Mouse (Mus musculus): ENCODE measurements around the gene Zfr2. TPM values are rescaled to one million over a fixed set of nuclear protein-coding genes. Genes with fewer than 3 reads are reported as not detected.

Gene Zfr2
- polyA plus RNA-seq, 1 experiment from 2014 or later, result 21.6 TPM

DNA sequence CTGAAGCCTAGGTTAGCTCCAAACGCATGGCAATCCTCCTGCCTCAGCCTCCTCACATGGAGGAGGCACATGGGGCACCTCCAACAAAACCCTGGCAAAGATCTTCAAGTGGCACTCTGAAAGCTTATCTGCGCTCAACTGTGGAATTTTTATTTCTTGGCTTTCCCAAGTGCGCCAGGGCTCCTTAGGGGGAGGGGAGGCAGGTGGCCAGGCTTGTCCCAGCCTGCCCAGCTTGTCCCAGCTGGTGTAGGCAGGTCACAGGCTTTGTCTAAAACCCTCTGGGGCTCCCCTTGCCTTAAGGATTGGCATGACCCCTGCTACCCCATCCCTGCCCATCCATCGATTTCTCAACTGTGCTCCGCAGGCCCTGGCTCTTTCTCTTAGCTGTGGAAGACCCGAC, 51.2 kb downstream of the Zfr2 start:
- Histone ChIP-seq H3K36me3 (no peaks in the 10 kb centered on the region), H3K4me1 (replicated peaks) (peaks cover 16% of the 10 kb centered on the region), H3K9ac (no peak overlapping the region), H3K4me2 (no peak overlapping the region), H3K4me3 (no peak overlapping the region), H3K27ac (no peak overlapping the region), H3K27me3 (peaks cover 76% of the 10 kb centered on the region), H3K9me3 (no peaks in the 10 kb centered on the region)
- no peak for ATAC-seq (ENCODE audit: low FRiP score)
- WGBS, result 46% methylated on average over 6 of the region's 6 CpGs

DNA sequence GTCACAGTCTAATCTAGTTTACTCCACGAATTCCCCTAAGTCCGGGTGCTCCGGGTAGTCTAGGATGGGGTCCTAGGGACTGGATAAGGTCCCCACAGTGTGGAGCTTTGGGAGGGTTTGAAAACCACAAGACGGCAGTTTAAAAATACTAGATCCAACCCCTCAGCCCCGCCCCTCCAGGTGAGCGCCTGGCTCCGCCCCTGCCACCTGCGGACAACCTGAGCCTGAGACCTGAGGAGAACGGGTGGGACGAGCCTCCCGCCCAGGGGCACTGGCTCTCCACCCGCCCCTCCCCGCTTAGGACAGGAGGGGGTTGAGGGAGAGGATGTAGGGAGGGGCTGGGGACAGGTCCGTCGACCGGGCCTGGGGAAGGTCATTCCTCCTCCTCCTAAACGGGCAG, 51.8 kb downstream of the Zfr2 start:
- peaks cover 16% of the 10 kb centered on the region for H3K4me1 ChIP-seq (replicated peaks)
- peak overlapping the region; percentile 46 for H3K4me3 ChIP-seq
- no peak for ATAC-seq (ENCODE audit: low FRiP score)
- peak overlapping the region; percentile 72; the same call in 1 of the 2 replicates for H3K4me2 ChIP-seq
- WGBS, result 11% methylated on average over 17 of the region's 17 CpGs
- H3K9ac ChIP-seq, result no peak overlapping the region
- peaks cover 76% of the 10 kb centered on the region for H3K27me3 ChIP-seq
- no peaks in the 10 kb centered on the region for H3K9me3 ChIP-seq
- no peaks in the 10 kb centered on the region for H3K36me3 ChIP-seq
- H3K27ac ChIP-seq, result no peak overlapping the region

DNA sequence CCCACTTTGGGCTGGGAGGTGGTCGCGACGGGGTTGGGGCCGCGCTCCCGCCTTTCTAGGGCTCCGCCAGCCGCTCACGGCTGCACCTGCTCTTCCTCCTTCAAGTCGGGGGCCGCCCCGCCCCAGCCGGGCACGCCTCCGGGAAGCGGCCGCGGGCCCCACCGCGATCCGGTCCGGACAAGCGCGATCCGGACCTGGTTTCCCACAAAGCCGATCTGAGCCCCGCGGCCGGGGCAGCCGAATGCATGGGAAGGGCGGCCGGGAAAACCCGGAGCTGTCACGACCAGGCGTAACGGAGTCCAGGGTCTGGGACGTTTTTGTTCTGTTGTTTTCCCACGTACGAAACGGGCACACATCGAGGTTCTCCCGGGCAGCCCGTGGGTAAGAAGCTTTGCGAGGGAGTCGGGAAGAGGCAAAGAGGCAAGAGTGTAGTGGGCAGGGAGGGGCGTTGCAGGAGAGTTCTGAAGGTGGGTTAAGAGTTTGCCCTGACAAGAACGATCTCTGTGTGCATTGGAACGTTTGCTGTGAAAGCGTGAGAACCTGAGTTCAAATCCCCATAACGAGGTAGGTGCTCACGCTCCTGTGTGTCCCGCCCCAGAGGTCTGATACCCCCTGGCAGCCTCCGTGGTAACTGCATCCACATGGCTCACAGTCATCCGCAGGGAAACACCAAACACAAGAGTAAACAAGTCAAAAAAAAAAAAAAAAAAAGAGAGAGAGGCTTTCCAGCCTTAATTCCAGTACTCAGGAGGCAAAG, 52.9 kb downstream of the Zfr2 start:
- Histone ChIP-seq H3K9me3 (no peaks in the 10 kb centered on the region), H3K9ac (peak overlapping the region; percentile 72), H3K27ac (no peak overlapping the region), H3K36me3 (no peaks in the 10 kb centered on the region), H3K4me1 (replicated peaks) (peaks cover 22% of the 10 kb centered on the region), H3K4me3 (peak overlapping the region; percentile 46), H3K27me3 (peaks cover 76% of the 10 kb centered on the region), H3K4me2 (peak overlapping the region; percentile 72)
- ATAC-seq (ENCODE audit: low FRiP score), result peak; percentile 60
- WGBS, result 3% methylated on average over 47 of the region's 54 CpGs

DNA sequence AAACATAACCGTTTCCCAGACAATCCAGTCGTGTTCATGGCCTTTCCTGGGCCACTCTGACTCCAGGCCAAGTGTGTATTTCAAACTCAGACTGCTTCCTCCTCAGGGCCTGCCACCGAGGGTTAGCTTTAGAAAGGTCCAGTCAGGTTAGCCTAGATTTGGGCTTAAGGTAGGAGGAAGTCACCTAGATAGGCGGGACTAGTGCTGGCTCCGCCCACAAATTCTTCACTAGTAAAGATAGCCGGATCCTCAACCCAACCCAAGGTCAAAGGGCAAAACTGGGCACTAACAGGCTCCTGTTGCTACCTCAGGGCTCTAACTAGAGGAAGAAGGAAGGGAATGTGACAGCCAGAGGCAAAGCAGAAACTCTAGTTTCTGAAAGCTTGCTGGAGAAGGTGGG, 53.6 kb downstream of the Zfr2 start:
- H3K4me1 ChIP-seq (replicated peaks), result peaks cover 27% of the 10 kb centered on the region
- no peaks in the 10 kb centered on the region for H3K9me3 ChIP-seq
- no peaks in the 10 kb centered on the region for H3K36me3 ChIP-seq
- 44% methylated on average over 6 of the region's 6 CpGs for WGBS
- no peak overlapping the region for H3K4me3 ChIP-seq
- H3K27me3 ChIP-seq, result peaks cover 76% of the 10 kb centered on the region
- no peak overlapping the region for H3K9ac ChIP-seq
- H3K4me2 ChIP-seq, result no peak overlapping the region
- no peak overlapping the region for H3K27ac ChIP-seq
- no peak for ATAC-seq (ENCODE audit: low FRiP score)

DNA sequence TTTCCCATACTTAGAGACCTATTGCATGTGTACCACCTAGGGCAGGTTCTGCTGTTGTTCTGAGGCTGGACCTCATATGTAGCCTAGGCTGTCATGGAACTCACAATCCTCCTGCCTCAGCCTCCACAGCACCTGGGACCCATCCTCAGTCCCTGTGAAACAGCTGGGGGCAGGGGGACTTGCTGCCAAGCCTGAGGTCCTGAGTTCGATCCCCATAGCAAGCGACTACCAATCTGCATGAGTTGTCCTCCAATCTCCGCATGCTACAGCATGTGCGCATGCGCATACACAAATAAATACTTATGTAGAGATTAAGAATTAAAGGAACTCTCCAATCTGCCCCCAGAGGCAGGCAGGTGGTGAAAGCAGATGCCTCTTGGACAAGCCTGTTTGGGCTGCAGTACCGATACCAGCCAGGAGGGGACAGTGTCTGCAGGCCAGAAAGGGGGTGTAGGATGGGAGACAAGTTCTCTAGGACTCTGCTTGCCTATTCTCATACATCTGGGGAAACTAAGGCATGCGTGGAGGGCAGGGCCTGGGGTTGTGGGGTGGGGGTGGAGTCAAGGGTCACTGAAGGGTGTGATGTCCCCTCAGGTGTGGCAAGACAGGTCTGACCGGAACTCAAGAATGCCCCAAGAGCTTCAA, 54.7 kb downstream of the Zfr2 start:
- 63% methylated on average over 8 of the region's 8 CpGs for WGBS
- Histone ChIP-seq H3K4me3 (no peak overlapping the region), H3K4me1 (replicated peaks) (peaks cover 27% of the 10 kb centered on the region), H3K9ac (0 out of 2 replicates have a peak overlapping the region, but pooled peaks have one; percentile 26), H3K4me2 (no peak overlapping the region), H3K27ac (no peak overlapping the region), H3K27me3 (peaks cover 72% of the 10 kb centered on the region), H3K36me3 (no peaks in the 10 kb centered on the region), H3K9me3 (no peaks in the 10 kb centered on the region)
- no peak for ATAC-seq (ENCODE audit: low FRiP score)

DNA sequence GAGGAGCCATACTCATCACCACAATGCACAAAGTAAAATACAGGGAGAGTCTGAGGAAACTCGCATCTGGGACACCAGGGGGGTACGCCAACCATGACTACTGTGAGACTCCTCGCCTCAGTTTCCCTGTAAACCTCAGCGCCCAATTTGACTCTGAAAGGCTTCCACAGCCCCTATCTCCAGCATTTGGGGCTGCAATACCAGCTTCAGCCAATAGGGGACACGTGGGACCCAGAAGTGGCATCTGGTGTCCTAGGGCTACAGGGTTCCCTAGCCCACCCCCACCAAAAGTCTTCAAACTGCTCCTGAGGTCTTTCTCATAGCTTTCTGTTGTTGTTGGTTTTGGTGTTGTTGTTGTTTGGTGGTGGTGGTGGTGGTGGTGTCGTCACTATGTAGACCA, 55.6 kb downstream of the Zfr2 start:
- Histone ChIP-seq H3K27ac (no peak overlapping the region), H3K4me2 (no peak overlapping the region), H3K36me3 (no peaks in the 10 kb centered on the region), H3K9me3 (no peaks in the 10 kb centered on the region), H3K4me1 (replicated peaks) (peaks cover 27% of the 10 kb centered on the region), H3K4me3 (no peak overlapping the region), H3K9ac (no peak overlapping the region), H3K27me3 (peaks cover 64% of the 10 kb centered on the region)
- 39% methylated on average over 6 of the region's 6 CpGs for WGBS
- ATAC-seq (ENCODE audit: low FRiP score), result no peak

DNA sequence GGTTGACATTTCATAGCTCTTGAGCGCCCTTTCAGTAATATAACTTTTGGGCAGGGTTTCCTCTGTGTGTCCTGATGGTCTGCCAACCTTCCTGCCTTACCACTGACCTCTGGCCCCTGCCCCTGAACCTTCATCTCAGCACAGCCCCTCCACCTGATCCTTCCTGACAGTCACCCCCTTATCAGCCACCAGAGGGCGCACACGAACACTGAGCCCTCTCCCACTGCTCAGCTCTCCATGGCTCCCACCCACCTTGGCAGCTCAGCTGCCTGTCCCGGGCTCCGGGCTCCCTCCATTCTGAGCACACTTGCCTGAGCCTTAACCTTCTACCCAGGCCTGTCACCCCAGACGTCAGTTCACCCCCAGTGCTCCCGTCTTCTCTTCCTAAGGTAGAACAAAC, 56.3 kb downstream of the Zfr2 start:
- no peak for ATAC-seq (ENCODE audit: low FRiP score)

DNA sequence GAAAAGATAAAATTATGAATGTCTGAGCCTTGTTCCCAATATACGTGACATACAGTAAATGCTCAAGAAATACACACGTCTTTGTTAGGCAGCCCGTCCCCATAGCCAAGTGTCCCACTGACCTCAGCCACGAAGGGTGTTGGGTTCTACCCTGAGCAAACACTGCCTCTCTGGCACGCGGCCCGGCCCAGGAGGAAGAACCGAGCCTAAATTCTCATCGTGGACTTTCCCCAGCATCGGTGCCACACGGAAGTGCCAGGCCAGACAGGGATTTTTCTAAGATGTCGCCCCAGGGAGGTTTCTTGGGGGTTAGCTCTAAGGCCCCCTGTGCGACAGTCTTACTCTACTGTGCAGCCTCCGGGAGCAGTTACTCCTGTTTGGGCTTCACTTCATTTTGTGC, 56.9 kb downstream of the Zfr2 start:
- Histone ChIP-seq H3K4me1 (replicated peaks) (peaks cover 36% of the 10 kb centered on the region), H3K4me2 (no peak overlapping the region), H3K27ac (no peak overlapping the region), H3K9ac (no peak overlapping the region), H3K36me3 (no peaks in the 10 kb centered on the region), H3K9me3 (no peaks in the 10 kb centered on the region), H3K4me3 (no peak overlapping the region), H3K27me3 (peaks cover 51% of the 10 kb centered on the region)
- WGBS, result 64% methylated on average over 14 of the region's 14 CpGs
- no peak for ATAC-seq (ENCODE audit: low FRiP score)

More for the DNA sequence above, 56.3 kb downstream of the Zfr2 start:
- H3K4me3 ChIP-seq, result no peak overlapping the region
- H3K4me2 ChIP-seq, result no peak overlapping the region
- WGBS, result 3% methylated on average over 7 of the region's 7 CpGs
- no peaks in the 10 kb centered on the region for H3K36me3 ChIP-seq
- H3K9ac ChIP-seq, result no peak overlapping the region
- peaks cover 34% of the 10 kb centered on the region for H3K4me1 ChIP-seq (replicated peaks)
- peaks cover 57% of the 10 kb centered on the region for H3K27me3 ChIP-seq
- H3K9me3 ChIP-seq, result no peaks in the 10 kb centered on the region
- H3K27ac ChIP-seq, result no peak overlapping the region

DNA sequence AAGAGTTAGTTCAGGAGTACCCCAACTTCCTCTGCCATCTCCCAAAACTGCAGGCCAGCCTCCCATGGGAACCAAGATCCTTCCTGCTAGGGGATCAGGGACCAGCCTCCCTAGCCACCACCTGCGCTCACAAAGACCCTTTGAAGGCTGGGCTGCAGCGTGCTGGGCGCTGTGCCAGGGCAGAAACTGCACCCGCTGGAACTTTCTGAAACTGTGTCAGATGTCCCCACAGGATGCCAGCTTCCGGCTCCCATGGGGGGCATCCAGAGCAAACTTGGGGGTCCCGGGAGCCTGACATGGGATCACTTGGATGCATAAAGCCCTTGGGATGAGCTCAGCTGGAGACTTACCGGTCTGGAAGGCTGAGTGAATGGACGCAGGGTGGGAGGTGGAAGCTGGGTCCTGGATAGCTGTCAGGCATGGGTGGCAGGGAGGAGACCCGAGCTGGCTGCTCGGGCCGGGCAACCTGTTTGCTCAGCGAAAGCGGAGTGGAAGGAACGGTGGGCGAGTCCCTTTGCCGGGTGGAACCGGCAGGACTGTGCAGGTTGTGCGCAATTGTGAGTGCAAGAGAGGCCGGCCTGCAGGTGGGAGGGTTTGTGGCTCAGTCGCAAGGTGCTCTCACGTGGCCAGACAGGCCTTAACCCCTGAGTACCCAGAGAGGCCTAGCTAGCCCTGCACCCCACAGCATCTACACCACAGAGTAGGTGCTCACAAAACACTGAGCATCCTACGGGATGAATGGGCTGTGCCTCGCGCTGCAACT, 57.9 kb downstream of the Zfr2 start:
- Histone ChIP-seq H3K9me3 (no peaks in the 10 kb centered on the region), H3K4me1 (replicated peaks) (peaks cover 37% of the 10 kb centered on the region), H3K27me3 (peaks cover 44% of the 10 kb centered on the region), H3K4me3 (no peak overlapping the region), H3K9ac (peak overlapping the region; percentile 36), H3K27ac (no peak overlapping the region), H3K36me3 (no peaks in the 10 kb centered on the region), H3K4me2 (no peak overlapping the region)
- WGBS, result 16% methylated on average over 24 of the region's 24 CpGs
- no peak for ATAC-seq (ENCODE audit: low FRiP score)

DNA sequence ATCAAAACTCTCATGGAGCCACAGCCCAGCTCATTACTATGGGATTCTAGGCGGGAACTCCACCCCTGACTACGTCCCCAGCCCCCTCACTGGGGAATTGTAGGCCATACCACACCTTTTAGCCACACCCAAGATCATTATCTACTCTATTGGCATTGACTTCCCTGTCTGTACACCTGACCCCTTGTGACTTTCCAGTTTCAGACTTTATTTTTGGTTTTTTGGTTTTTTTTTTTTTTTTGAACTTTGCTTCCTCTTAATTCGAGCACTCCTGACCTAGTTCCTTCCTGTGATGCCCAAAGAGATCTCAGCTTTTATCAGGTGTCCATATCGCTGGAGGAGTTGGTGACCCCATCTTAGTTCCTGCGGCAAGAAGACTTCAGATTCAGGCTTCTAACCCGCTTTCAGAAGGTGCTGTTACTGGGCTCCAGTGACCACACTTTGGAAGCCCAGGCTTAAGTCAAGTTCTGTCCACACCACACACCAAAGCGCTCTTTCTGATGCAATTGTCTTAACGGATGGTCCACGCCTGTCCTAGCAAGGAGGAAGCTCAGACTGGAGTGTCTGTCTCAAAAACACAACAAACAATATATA, 58.7 kb downstream of the Zfr2 start, which contains the start of gene Tjp3:
Tjp3 (minus strand) TSS at position 71 of the 594 bp plus-strand sequence.
- Histone ChIP-seq H3K4me1 (replicated peaks) (peaks cover 40% of the 10 kb centered on the region), H3K4me2 (no peak within 1 kb of the TSS), H3K9ac (peak within 1 kb of the TSS; percentile 36), H3K36me3 (no peaks in the 10 kb centered on the region), H3K27ac (no peak within 1 kb of the TSS), H3K27me3 (peaks cover 44% of the 10 kb centered on the region), H3K4me3 (0 out of 2 replicates have a peak within 1 kb of the TSS, but pooled peaks have one; percentile 79), H3K9me3 (no peaks in the 10 kb centered on the region)
- 81% methylated on average over 9 of the region's 9 CpGs for WGBS
- no peak for ATAC-seq (ENCODE audit: low FRiP score)

DNA sequence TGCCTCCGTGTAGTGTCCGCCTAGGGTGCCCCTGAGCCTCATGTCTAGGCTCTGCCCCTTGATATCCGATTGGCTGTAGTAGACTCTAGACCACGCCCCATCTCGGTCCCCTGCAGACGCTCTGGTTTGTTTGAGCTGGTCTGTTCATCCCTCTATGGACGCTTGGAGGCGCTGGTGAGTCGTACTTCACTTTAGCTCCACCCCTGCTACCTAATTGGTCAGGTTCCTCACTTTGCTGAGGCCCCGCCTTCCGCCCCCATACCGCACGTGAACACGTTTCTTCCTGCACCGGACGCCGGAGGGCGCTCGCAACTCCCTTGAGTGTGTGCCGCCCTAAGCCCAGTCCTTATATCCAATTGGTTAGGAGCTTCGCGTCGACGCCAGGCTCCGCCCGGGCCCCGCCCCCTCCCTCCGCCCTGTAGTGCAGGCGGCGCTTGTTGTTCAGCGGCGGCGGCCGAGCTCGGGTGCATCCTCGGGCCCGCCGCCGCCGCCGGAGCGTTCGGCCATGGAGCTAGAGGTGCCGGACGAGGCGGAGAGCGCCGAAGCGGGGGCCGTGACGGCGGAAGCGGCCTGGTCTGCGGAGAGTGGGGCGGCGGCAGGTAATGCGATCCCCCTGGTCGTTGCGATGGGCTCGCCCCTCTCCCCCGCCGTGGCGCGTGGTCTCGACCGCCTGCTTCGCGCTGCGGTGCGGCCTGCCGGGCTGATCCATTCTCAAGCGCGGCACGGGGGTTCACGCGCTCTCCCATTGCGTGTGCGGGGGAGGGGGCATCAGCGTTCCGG, 59.8 kb downstream of the Zfr2 start, which contains the start of gene Pip5k1c:
Pip5k1c (plus strand) TSS at position 410 of the 780 bp plus-strand sequence.
- H3K27me3 ChIP-seq, result peaks cover 34% of the 10 kb centered on the region
- H3K4me2 ChIP-seq, result peak within 1 kb of the TSS; percentile 85
- ATAC-seq (ENCODE audit: low FRiP score), result peak; percentile 94
- peak within 1 kb of the TSS; percentile 91 for H3K9ac ChIP-seq
- H3K36me3 ChIP-seq, result no peaks in the 10 kb centered on the region
- peak within 1 kb of the TSS; percentile 93 for H3K27ac ChIP-seq
- WGBS, result under 1% methylated on average over 56 of the region's 80 CpGs
- H3K9me3 ChIP-seq, result no peaks in the 10 kb centered on the region
- H3K4me3 ChIP-seq, result peak within 1 kb of the TSS; percentile 79
- peaks cover 49% of the 10 kb centered on the region for H3K4me1 ChIP-seq (replicated peaks)
